Mouse (Mus musculus) embryo, embryonic 9.5 days (tissue): ENCODE measurements around the gene Slc4a4.

Source experiments
- DNase-seq: peaks from one replicate; pipeline ENCODE4 v3.0.0-alpha.2; 2017; ENCODE audit errors: extremely low spot score

The Slc4a4 gene

DNA sequence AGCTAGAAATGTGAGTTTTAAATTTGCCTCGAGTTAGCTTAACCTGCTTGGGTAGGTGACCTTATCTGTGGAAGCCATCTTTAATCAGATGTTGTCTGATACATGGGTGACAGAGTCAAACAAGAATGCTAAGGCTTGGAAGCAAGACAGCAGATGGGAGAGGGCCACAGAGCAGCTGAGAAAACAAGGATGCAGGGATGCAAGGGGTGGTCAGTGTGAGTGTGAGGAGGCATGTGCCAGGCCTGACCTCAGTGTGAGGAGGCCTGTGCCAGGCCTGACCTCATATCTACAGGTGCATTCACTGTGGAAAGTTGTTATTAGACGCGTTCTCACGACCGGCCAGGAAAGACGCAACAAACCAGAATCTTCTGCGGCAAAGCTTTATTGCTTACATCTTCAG is 114.0 kb downstream of the Slc4a4 start:
- DNase-seq: no peak

DNA sequence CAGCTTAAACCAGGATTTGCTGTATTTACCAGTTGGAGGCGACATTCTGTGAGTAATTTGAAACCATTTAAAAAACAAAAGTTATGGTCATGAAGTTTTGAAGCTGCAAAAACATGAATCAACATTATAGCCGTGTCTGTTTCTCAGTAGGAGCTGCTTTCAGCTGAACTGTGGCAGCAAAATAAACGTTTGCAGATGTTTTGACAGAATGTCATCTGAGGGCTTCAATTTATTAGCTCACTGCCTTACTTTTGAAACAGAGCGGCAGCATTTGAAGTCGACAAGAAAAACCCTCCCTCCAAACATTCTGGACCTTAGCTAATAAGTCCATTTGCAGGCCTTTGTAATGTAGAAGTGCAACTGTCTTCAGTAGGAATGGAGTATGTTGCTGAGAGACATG is 123.5 kb downstream of the Slc4a4 start:
- DNase-seq: no peak

DNA sequence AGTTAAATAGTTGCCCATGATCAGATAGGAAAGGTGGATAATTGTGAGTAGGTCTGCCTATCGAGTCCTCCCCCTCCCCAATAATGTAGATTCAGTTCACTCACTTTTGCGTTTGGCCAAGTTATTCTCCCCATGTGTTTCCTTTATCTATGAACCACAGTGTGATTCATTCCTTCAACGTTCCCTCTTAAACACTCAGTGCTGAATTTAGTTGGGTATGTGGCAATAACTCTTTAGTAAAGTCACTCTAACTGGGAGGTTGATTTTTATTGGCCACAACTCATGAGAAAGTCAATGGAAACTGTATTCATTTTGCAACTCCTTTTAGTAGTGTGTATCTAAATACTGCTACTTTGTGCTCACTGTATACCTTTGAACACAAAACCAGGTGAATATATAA is 125.8 kb downstream of the Slc4a4 start:
- no peak for DNase-seq

DNA sequence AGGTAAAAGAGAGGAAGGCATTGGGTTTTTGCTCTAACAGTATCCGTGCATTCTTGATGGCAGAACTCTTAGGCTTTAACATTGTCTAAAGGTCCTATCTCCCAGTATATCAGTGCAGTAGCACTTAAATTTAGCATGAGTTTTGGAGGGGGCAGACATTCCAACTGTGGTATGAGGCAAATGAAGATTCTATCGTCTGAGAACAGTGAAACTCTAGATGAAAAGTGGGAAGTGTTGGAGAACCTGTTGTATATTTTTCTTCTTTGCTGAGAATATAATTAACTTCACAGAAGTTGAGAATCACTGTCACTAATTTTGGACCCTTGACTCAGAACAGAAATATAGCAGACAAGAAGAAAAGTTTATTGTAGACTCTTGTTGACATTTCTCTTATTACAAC is 128.2 kb downstream of the Slc4a4 start:
- no peak for DNase-seq

DNA sequence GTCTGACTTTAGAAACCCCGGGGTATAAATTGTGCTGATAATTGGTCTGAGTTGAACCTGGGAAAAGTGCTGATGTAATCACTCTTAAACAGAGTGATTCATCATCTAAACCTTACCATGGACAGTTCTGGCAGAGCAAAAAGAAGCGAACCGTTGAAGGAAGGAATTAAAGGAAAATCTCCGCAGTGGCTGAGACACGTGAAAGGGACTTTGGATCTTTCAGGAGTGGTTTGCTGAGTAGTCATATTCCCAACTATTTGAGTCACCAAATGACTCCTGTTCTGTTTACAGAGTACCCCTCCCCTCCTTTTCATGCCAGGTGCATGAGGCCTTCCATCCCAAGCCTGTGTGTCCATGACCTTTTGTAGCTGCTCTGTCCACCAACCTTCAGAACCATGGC is 129.3 kb downstream of the Slc4a4 start:
- DNase-seq: no peak

DNA sequence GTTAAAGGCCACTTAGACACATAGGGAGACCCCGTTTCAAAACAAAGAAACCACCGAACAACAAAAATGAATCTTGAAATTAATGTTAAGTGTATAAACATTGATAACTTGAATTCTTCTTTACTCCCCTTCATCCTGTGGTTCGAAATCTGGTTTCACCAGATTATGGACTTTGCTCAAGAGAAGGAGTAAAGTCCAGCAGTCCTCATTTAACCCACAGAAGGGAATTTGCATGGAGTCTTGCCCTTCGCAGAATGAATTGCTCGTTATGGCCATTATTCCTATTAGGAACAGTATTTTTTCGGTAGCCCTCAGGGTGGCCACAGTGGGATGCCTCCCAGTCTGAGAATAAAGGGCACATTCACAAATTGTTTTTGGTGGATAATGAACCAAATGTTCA is 131.9 kb downstream of the Slc4a4 start:
- no peak for DNase-seq

DNA sequence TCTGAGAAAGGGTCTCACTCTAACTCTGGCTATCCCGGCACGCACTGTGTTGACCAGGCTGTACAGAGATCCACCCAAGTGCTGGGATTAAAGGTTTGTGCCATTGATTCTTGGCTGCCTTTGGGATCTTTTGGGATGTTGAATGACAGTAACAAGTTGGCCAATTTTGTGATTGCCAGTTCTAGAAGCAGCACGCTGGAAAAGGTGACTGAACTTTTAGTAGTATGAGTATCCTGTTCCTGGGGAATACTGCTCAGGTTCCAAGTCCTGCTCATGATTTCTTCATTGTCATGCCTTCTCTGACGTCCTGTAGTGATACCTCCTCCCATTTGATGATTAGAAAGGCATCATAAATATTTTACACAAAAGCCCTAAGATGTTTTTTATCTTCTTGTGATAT is 137.8 kb downstream of the Slc4a4 start:
- no peak for DNase-seq

DNA sequence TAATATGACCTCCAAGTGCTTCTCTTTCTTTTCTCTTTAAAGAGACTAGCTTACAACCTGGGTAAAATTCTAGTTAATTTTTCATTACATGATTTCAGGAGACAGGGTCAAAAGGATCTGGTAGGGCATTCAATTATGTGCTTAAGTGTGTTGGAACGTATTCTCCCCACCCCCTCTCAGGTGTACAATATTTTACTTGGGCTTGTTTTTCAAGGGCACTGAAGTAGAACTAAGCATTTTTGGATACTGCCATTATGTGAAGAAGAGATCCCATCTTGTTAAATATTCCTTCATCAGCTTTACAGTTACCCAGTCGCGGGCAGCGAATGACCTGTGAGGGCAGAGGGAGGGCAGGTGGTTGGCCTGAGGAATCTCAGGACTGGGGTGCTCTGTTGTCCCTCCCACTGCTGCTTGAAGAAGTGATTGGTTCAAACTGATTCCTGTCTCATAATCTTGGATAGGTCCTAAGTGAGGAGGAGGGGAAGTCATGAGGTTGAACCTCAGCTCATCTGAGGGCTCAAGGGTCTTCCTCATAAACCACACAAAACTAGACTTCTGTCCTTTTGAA is 141.0 kb downstream of the Slc4a4 start:
- DNase-seq: no peak

DNA sequence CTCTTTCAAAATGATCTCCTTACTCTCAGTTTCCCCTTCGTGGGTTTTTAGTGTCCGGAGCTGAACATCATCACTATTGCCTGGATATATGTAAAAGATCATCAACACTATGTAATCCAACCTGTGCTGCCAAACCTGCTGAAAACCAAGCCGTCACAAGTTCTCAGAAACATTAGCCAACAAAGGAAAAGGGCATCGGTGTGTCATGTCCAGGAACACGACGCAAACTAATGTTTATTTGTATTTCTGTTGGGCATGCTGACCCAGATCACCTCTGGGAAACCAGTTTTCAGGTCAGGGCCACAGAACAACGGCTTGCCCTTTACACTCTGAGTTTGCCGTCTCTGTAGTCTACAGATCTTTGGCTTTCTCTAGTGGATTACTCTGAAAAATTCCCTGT is 146.0 kb downstream of the Slc4a4 start:
- DNase-seq: no peak

DNA sequence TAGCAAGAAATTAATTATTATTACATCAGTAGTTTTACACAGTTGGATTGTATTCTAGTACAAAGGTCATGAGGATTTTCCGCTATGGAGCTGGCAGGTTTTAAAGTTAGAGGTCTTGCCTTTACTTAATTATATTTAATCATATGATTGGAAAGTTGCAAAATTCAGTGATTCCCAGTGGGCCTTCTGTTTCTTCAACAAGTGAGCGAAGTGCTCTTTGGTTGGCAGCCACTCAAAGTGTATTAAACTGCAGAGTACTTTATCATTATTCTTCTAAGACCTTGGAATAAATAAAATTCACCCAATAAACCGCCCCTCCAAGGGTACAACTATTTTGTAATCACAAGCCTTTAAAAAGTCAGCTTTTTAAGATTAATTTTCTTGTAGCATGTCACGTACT is 146.6 kb downstream of the Slc4a4 start:
- no peak for DNase-seq

DNA sequence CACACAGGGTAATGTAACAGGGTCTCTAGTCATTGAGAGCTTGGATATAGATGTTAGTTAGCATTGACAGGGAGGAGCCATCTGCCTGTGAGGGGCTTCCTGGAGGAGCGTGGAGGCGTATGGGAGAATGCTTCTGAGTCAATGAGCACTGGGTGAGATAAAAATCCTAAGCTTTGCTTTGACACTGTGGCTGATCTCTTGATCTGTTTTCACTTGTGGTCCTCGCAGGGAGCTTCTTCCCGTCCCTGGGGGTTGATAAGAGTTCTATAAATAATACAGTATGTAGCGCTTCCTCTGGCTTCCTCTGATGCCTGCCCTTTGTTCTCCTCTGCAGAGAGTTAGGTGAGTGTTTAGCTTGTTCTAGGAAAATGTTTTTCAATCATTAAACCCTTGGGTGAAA is 149.5 kb downstream of the Slc4a4 start:
- no peak for DNase-seq

DNA sequence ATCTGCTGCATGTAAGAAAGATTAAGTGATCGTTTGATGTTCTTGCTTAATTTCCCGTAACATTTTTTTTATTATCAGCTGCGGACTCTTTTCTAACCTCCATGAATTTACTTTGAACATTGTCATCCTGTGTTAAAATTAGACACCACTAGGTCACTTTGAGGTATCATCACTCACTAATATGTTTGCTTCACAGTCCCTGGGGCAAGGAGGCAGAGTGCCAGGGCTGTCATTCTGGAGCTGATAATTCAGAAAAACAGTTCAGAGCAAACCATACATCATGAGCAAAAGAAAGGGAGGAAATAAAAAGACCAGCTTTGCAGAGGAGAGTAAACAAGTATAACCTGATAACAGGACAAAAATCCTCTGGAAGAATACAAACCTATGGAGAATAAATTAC is 154.2 kb downstream of the Slc4a4 start:
- DNase-seq: no peak

DNA sequence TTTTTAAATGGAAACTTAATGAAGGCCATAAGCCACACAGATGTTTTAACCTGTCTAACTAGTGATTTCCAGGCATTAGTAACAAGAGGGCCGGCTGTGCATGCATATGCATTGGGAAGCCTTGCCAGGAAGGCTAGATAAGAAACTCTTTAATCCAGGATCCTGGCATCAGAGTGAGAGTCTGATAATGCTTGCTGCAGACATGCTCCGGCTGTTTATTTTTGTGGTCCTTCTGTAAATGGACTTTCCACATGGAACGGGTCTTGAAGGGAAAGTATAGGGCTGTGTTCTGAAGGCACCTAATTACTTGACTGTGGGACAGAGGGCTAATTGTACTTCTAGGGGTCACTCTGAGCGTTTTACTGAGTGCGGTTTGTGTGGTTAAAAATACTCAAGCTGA is 157.2 kb downstream of the Slc4a4 start:
- no peak for DNase-seq

DNA sequence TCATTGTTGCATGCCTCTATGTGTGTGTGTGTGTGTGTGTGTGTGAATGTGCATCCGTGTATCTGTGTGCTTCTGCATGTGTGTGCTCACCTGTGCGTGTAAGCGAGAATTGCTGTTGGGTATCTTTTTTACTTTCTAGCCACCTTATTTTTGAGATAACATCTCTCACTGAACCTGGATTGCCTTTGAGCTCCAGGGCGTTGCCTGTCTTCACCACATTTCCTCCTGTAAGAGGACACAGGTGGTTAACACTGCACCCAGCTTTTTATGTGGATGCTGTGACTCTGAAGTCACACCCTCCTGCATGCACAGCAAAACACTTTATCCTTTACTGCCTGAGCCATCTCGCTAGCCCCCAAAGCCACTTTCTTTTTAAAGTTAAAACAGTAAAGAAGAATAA is 158.2 kb downstream of the Slc4a4 start:
- no peak for DNase-seq

DNA sequence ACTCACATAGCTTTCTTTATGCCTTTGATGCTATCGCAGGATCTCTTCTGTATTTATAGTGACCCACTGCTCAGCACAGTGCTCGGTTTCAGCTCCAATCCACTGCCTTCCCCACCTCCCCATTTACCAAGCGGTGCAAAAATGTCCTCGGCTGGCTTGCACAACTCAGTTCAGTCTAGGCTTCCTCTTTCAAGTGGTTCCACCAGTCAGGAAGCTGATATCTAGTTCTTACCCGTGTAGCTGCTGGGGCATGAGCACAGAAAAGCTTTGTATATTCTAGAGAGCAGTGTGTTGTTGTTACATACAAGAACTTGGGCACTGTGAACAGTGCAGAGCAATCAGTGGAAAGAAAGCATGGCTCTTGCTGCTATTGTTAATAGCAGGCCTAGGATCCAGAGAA is 165.0 kb downstream of the Slc4a4 start:
- no peak for DNase-seq

DNA sequence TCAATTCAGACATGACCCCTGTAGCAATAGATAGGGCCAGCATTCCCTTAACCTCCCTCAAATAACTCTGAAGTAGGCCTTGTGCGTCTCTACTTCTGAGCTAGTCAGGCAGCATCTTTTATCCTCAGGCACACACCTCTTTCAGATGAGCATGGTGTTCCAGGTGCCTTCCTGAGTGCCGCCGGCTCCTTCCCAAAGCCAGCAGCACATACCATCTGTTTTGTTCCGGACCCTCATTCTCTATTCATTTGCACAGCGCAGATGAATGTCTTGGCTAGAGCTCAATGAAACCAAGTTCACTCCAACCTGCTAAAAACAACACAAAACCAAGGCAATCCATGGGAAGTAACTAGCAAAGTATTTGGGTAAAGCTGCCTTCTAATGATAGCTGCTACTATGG is 165.6 kb downstream of the Slc4a4 start:
- DNase-seq: no peak

DNA sequence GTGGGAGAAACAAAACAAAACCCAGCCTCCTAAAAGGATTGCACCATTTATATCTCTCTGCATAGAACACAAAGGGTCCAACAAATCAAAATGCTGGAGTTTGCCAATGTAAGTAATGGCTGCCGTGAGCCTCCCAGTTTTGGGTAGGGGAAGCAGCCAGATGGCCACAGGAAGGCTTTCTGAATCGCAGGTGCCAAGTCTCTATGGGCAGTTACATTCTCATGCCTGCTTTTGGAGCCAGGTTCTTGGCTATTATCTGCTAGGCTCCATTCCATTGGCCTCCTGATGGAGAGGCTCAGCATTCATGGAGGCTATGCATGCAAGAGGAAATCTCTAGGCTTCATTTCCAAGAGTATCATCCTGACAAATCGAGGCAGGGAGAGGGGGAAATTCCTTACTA is 169.0 kb downstream of the Slc4a4 start:
- no peak for DNase-seq

DNA sequence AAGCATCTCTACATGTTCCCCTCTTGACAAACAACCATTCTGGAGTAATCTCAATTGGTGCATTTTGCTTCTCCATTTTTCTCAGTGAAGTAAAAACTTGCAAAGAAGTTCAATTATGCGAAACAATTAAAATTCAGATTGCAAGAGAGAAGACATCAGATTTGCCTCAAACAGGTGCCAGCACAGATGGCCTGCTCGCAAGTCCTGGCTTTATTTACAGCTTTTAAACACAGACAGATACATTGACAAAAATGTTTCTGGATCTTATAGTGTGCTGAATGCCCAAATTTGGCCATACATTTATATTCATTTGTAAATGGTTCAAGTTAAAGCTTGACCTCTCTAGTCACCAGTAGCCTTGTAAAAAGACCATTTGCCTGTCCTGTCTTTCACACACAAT is 169.8 kb downstream of the Slc4a4 start:
- DNase-seq: no peak

DNA sequence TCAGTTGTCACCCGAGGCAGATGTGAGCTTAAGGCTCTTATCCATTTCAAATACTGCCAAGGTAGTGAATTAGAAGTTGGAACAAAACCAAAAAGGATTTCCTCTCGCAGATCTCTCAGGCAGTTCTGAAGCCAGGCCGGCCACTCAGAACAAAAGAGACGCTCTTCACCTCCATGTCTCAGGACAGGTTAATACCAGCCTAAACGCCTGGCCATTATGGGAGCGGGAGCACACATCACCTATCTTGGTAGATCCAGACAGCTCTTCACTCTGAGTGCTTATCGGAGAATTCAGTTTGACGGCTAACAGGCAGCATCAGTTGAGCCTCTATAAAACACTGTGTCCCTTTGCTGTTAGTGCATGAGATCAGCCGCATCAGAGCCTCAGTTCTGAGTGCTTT is 174.5 kb downstream of the Slc4a4 start:
- DNase-seq: no peak

DNA sequence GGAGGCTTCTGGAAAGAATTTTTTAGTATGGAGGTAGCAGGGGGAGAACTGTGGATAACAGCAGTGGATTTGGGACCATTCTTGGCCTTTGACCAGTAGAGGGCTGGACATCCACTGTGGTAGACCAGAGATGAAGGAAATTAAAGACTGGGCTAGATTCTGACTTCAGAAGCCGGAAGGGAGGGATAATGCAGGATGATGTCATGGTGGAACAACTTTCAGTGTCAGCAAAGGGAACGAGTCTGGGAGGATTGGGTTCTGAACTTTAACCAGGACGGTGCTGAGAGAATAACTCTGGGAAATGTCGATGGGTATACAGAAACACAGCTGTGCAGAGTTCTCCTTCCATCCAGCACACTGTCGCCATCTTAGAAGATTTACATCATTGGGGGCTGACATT is 175.7 kb downstream of the Slc4a4 start:
- no peak for DNase-seq

DNA sequence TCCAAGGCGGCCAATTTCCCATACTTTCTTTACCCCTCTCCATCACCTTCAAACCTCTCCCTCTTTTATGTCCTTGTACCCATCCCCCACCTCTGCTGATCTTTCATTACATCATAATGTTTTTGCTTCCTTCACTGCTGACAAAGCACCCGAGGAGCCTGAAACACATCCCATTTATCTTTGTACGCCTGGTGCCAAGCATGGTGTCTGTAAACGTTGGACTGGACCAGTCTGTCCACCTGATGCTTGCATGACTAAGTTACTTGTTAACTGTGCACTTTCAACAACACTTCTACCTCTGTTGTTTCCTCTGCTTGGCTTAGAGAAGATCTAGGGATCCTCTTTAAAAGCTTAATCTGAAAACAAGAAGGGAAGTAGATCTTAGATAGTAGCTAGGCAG is 180.5 kb downstream of the Slc4a4 start:
- DNase-seq: no peak

DNA sequence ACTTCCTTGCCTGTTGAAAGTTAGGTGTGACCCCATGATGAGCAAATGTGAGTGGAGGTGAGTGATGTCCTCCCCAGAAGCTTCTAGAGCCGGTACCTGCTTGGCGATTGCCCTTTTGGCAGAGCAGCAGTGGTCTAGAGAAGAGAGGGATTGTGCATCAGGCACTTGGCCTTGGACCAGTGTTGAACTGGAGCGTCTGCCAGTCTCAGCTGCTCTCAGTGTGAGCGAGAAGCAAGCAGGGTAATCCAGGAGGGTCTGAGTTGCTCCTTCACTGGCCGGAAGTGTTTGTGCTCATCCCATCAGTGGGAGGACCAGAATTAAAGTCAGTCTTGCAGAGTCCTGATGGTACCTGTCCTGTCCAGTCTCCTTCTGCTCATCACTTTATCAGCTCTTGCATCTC is 181.5 kb downstream of the Slc4a4 start:
- DNase-seq: no peak

DNA sequence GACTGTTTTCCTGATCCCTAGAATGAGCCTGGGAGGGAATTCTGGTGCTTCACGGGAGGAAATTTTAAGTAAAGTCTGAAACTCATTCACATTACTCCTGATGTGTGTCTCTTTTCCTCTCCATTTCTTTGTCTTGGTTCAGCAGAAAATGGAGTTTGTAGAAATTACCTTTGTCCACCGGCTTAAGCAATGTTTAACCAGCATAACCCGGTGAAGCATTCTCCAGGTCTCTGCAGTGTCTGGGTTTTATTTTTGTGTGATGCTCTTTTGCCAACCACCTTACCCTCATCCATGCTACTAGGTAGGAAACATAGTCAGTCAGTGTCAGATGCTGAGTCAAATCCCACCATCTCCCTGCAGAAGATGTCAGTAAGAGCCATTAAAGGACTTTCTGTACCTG is 183.4 kb downstream of the Slc4a4 start:
- no peak for DNase-seq

DNA sequence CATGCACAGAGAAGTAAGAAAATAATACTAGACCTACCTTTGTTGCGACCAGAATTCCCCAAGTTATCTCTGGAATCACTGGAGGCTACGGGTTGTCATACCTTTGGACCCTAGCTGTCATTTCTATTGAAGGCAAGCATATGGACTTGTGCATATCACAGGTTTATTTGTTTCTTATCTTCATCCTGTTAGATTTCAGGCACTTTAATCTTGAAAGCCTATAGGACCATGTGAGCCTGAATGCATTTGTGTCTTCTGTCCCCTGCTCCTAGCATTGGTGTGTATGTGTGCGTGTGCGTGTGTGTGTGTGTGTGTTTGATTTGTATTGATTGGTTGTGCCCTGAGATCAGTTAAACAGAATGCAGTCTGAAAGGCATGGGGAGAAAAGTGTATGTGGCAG is 185.3 kb downstream of the Slc4a4 start:
- no peak for DNase-seq

DNA sequence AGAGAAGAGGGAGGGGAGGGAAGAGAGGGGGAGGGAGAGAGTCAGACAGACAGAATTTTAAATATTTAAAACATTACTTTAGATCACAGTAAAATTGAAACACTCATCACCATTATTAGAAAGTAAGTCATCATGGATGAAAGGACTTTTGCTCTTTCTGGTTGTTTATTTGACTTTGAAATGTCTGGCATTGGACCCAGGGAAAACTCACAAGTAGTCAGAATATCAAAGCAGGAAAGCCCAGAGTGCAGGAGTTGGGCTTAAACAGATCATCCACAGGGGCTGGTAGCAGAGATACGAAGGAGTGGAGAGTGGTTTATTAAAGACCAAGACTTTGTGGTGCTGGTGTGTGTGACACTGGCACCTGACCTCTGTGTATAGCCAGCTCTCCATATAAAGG is 191.1 kb downstream of the Slc4a4 start:
- no peak for DNase-seq
